Comparison of ENCODE assay signal across 21 mouse cellular contexts in the genomic region with DNA sequence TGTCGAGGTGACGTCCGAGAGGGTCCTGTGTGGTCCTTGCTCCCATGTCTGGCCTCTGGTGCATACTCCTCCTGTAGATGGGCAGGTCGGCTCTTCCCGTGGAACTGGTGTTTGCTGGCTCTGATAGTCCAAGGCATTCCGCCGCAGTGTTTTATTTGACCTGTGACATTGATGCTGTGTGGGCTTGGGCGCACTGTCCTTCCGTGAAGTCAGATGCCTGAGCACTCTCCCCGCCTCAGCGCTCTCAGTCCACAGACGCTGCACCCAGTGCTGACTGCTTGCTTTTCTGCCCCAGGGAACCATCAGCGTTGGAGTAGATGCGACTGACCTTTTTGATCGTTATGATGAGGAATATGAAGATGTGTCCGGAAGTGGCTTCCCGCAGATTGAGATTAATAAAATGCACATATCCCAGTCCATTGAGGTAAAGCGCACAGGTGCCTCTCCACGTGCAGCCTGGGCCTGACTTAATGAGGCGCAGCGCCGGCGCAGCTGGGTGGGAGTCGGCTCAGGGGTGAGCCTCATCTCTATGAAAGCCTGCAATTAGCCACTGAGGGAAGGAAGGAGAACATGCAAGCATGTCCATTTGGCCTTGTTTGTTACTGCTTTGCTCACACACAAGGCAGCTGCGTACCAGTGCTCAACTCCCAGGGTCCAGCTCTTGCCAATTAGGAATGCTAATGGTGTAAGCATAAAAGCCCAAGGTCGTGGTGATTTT. TPM values are rescaled to one million over a fixed set of nuclear protein-coding genes. Genes with fewer than 3 reads are reported as not detected.
DNase-seq lines count a peak whose midpoint lies in the region; ATAC-seq and TF ChIP-seq lines count a peak whose summit lies in the region.
"Had no signal": no experiment of that assay in that cellular context is flagged by ENCODE, and none has a peak within 500 bp of the region (broad histone marks: within the 10 kb centered on the region; RNA-seq: fewer than 3 reads in every experiment).

No protein-coding gene starts in this region.

- H3K9ac ChIP-seq in hindbrain, embryonic 11.5 days (ENCODE audit: low read depth, low read length) = no peak overlapping the region
- H3K9ac ChIP-seq in liver, embryonic 12.5 days = no peak overlapping the region
- no peak overlapping the region for H3K9ac ChIP-seq in hindbrain, embryonic 13.5 days
- no peak overlapping the region for H3K9ac ChIP-seq in intestine, postnatal 0 days (ENCODE audit: low read depth, low read length)
- H3K9ac ChIP-seq: embryonic facial prominence, embryonic 15.5 days; heart, embryonic 15.5 days; lung, embryonic 14.5 days; stomach, embryonic 15.5 days had no signal

- no peak for TF ChIP-seq CTCF in E14TG2a.4 (conservative IDR thresholded peaks at IDR 0.05; ENCODE audit: low read length)
- no peak for TF ChIP-seq CTCF in intestine, postnatal 0 days (IDR thresholded peaks at IDR 0.05; ENCODE audit: low read depth)

- H3K27me3 ChIP-seq in hindbrain, embryonic 11.5 days (ENCODE audit: control insufficient read depth, insufficient read depth, low read length) = no peaks in the 10 kb centered on the region
- H3K27me3 ChIP-seq in hindbrain, embryonic 10.5 days (ENCODE audit: insufficient read depth, poor library complexity, severe bottlenecking) = no peaks in the 10 kb centered on the region
- no peaks in the 10 kb centered on the region for H3K27me3 ChIP-seq in liver, embryonic 12.5 days (replicated peaks)
- H3K27me3 ChIP-seq in E14TG2a.4 (ENCODE audit: insufficient read depth, low read length) = no peaks in the 10 kb centered on the region
- no peaks in the 10 kb centered on the region for H3K27me3 ChIP-seq in hindbrain, embryonic 13.5 days
- no peaks in the 10 kb centered on the region for H3K27me3 ChIP-seq in intestine, postnatal 0 days (replicated peaks; ENCODE audit: control insufficient read depth, insufficient read depth, low read length)
- H3K27me3 ChIP-seq: embryonic facial prominence, embryonic 15.5 days; heart, embryonic 15.5 days; stomach, embryonic 15.5 days had no signal

- H3K36me3 ChIP-seq in hindbrain, embryonic 11.5 days (ENCODE audit: control insufficient read depth, insufficient read depth, low read length) = peaks cover 11% of the 10 kb centered on the region; the same call in 1 of the 2 replicates
- peaks cover 91% of the 10 kb centered on the region for H3K36me3 ChIP-seq in hindbrain, embryonic 10.5 days
- H3K36me3 ChIP-seq in liver, embryonic 12.5 days = peaks cover 97% of the 10 kb centered on the region
- H3K36me3 ChIP-seq in E14TG2a.4 (ENCODE audit: insufficient read depth, low read length) = peaks cover 87% of the 10 kb centered on the region
- H3K36me3 ChIP-seq in hindbrain, embryonic 13.5 days = peaks cover 57% of the 10 kb centered on the region
- peaks cover 62% of the 10 kb centered on the region for H3K36me3 ChIP-seq in intestine, postnatal 0 days (ENCODE audit: control insufficient read depth, insufficient read depth)

- no peaks in the 10 kb centered on the region for H3K4me1 ChIP-seq in hindbrain, embryonic 11.5 days (replicated peaks; ENCODE audit: control insufficient read depth, insufficient read depth, low read length)
- H3K4me1 ChIP-seq in hindbrain, embryonic 10.5 days (replicated peaks) = no peaks in the 10 kb centered on the region
- H3K4me1 ChIP-seq in liver, embryonic 12.5 days = peaks cover 29% of the 10 kb centered on the region
- peaks cover 55% of the 10 kb centered on the region for H3K4me1 ChIP-seq in E14TG2a.4 (replicated peaks; ENCODE audit: low read depth, low read length)
- H3K4me1 ChIP-seq in hindbrain, embryonic 13.5 days (replicated peaks) = peaks cover 14% of the 10 kb centered on the region
- H3K4me1 ChIP-seq in intestine, postnatal 0 days (replicated peaks; ENCODE audit: control insufficient read depth, insufficient read depth, low read length) = no peaks in the 10 kb centered on the region
- H3K4me1 ChIP-seq: embryonic facial prominence, embryonic 15.5 days; heart, embryonic 15.5 days; stomach, embryonic 15.5 days had no signal

- no peaks in the 10 kb centered on the region for H3K9me3 ChIP-seq in hindbrain, embryonic 11.5 days (ENCODE audit: control insufficient read depth, low read length)
- no peaks in the 10 kb centered on the region for H3K9me3 ChIP-seq in hindbrain, embryonic 10.5 days
- no peaks in the 10 kb centered on the region for H3K9me3 ChIP-seq in liver, embryonic 12.5 days (replicated peaks)
- H3K9me3 ChIP-seq in E14TG2a.4 (ENCODE audit: low read length) = no peaks in the 10 kb centered on the region
- H3K9me3 ChIP-seq in hindbrain, embryonic 13.5 days = no peaks in the 10 kb centered on the region
- no peaks in the 10 kb centered on the region for H3K9me3 ChIP-seq in intestine, postnatal 0 days (ENCODE audit: control insufficient read depth)
- H3K9me3 ChIP-seq: embryonic facial prominence, embryonic 15.5 days; heart, embryonic 15.5 days; stomach, embryonic 15.5 days had no signal

- 0 out of 2 replicates have a peak overlapping the region, but pooled peaks have one; percentile 36 for H3K27ac ChIP-seq in hindbrain, embryonic 11.5 days (ENCODE audit: low read depth, low read length)
- no peak overlapping the region; the same call in 1 of the 2 replicates for H3K27ac ChIP-seq in hindbrain, embryonic 10.5 days
- peak overlapping the region; percentile 6; the same call in 1 of the 2 replicates for H3K27ac ChIP-seq in liver, embryonic 12.5 days
- peak overlapping the region; percentile 69 for H3K27ac ChIP-seq in hindbrain, embryonic 13.5 days
- H3K27ac ChIP-seq in intestine, postnatal 0 days (ENCODE audit: low read depth, low read length) = no peak overlapping the region
- H3K27ac ChIP-seq: embryonic facial prominence, embryonic 15.5 days; heart, adult 2 months; heart, embryonic 15.5 days; stomach, embryonic 15.5 days had no signal

- H3K4me2 ChIP-seq in hindbrain, embryonic 11.5 days (replicated peaks; ENCODE audit: low read depth, low read length) = no peak overlapping the region
- no peak overlapping the region for H3K4me2 ChIP-seq in liver, embryonic 12.5 days
- H3K4me2 ChIP-seq in hindbrain, embryonic 13.5 days = no peak overlapping the region
- no peak overlapping the region for H3K4me2 ChIP-seq in intestine, postnatal 0 days (replicated peaks; ENCODE audit: low read depth)
- H3K4me2 ChIP-seq: embryonic facial prominence, embryonic 15.5 days; heart, embryonic 15.5 days; lung, embryonic 14.5 days; stomach, embryonic 15.5 days had no signal

- no peak for ATAC-seq in hindbrain, embryonic 11.5 days (ENCODE audit: low FRiP score)
- no peak for ATAC-seq in liver, embryonic 12.5 days
- no peak for ATAC-seq in hindbrain, embryonic 13.5 days (ENCODE audit: low FRiP score)
- no peak for ATAC-seq in frontal cortex, adult (ENCODE audit: low TSS enrichment)
- ATAC-seq in intestine, postnatal 0 days = no peak
- ATAC-seq: intestine, embryonic 16.5 days had no signal

- 91% methylated on average over 26 of the region's 26 CpGs for WGBS in hindbrain, embryonic 11.5 days
- WGBS in hindbrain, embryonic 10.5 days = 95% methylated on average over 26 of the region's 26 CpGs
- 91% methylated on average over 26 of the region's 26 CpGs for WGBS in liver, embryonic 12.5 days (ENCODE audit: insufficient replicate concordance)
- WGBS in hindbrain, embryonic 13.5 days = 72% methylated on average over 26 of the region's 26 CpGs
- WGBS in intestine, postnatal 0 days = 93% methylated on average over 26 of the region's 26 CpGs

- H3K4me3 ChIP-seq in hindbrain, embryonic 11.5 days (ENCODE audit: low read depth, low read length) = no peak overlapping the region
- no peak overlapping the region for H3K4me3 ChIP-seq in hindbrain, embryonic 10.5 days
- H3K4me3 ChIP-seq in liver, embryonic 12.5 days = no peak overlapping the region
- peak overlapping the region; percentile 56 for H3K4me3 ChIP-seq in E14TG2a.4 (replicated peaks; ENCODE audit: low read length)
- no peak overlapping the region for H3K4me3 ChIP-seq in hindbrain, embryonic 13.5 days
- no peak overlapping the region for H3K4me3 ChIP-seq in intestine, postnatal 0 days (ENCODE audit: low read depth, low read length)
- H3K4me3 ChIP-seq: embryonic facial prominence, embryonic 15.5 days; heart, adult 2 months; heart, embryonic 15.5 days; stomach, embryonic 15.5 days had no signal

- DNase-seq in hindbrain, embryonic 11.5 days (ENCODE audit: low spot score) = no peak
- DNase-seq in hindbrain, embryonic 10.5 days (ENCODE audit: low spot score) = no peak
- no peak for DNase-seq in liver
- DNase-seq: adrenal gland, postnatal 36 days; cerebellum, adult 2 months; cerebellum, postnatal 36 days; gastrocnemius, postnatal 10 days; heart, adult 2 months; heart, postnatal 4 days; lung, embryonic 14.5 days; lung, postnatal 36 days; right cerebral cortex, postnatal 25 days had no signal

RNA-seq across cellular contexts. Expression of a gene that starts 20.4 kb away (rescaled TPM):
- polyA plus RNA-seq in hindbrain, embryonic 11.5 days (2014; fragmentation: Nextera tagmentation; extraction: Ambion mirVana) = 20.0 and 20.4 TPM in 2 replicates
- polyA plus RNA-seq in hindbrain, embryonic 10.5 days (2016; fragmentation: Nextera tagmentation; extraction: Ambion mirVana) = 34.5 and 36.2 TPM in 2 replicates
- polyA plus RNA-seq in liver, embryonic 12.5 days (2016; fragmentation: Nextera tagmentation; extraction: Ambion mirVana) = 10.0 and 10.3 TPM in 2 replicates
- 35.9 and 36.7 TPM in 2 replicates for polyA plus RNA-seq in hindbrain, embryonic 13.5 days (2015; fragmentation: Nextera tagmentation; extraction: Ambion mirVana)
- polyA plus RNA-seq in intestine, postnatal 0 days (2015; fragmentation: Nextera tagmentation; extraction: Ambion mirVana) = 15.4 and 16.6 TPM in 2 replicates

RNA-seq across cellular contexts. Expression of a gene that starts 27.7 kb away (rescaled TPM):
- 15.2 and 19.4 TPM in 2 replicates for polyA plus RNA-seq in hindbrain, embryonic 11.5 days (2014; fragmentation: Nextera tagmentation; extraction: Ambion mirVana)
- 30.7 TPM in 2 replicates for polyA plus RNA-seq in hindbrain, embryonic 10.5 days (2016; fragmentation: Nextera tagmentation; extraction: Ambion mirVana)
- polyA plus RNA-seq in liver, embryonic 12.5 days (2016; fragmentation: Nextera tagmentation; extraction: Ambion mirVana) = 10.4 and 11.2 TPM in 2 replicates
- 18.4 and 20.0 TPM in 2 replicates for polyA plus RNA-seq in hindbrain, embryonic 13.5 days (2015; fragmentation: Nextera tagmentation; extraction: Ambion mirVana)
- 10.6 and 11.0 TPM in 2 replicates for polyA plus RNA-seq in intestine, postnatal 0 days (2015; fragmentation: Nextera tagmentation; extraction: Ambion mirVana)

RNA-seq across cellular contexts. Expression of a gene that starts 34.9 kb away (rescaled TPM):
- polyA plus RNA-seq in hindbrain, embryonic 11.5 days (2014; fragmentation: Nextera tagmentation; extraction: Ambion mirVana) = 73.8 and 80.1 TPM in 2 replicates
- 102 and 108 TPM in 2 replicates for polyA plus RNA-seq in hindbrain, embryonic 10.5 days (2016; fragmentation: Nextera tagmentation; extraction: Ambion mirVana)
- polyA plus RNA-seq in liver, embryonic 12.5 days (2016; fragmentation: Nextera tagmentation; extraction: Ambion mirVana) = 74.4 and 85.1 TPM in 2 replicates
- 84.3 and 86.5 TPM in 2 replicates for polyA plus RNA-seq in hindbrain, embryonic 13.5 days (2015; fragmentation: Nextera tagmentation; extraction: Ambion mirVana)
- polyA plus RNA-seq in intestine, postnatal 0 days (2015; fragmentation: Nextera tagmentation; extraction: Ambion mirVana) = 25.7 and 29.7 TPM in 2 replicates

RNA-seq across cellular contexts. Expression of a gene that starts 40.2 kb away (rescaled TPM):
- polyA plus RNA-seq in hindbrain, embryonic 11.5 days (2014; fragmentation: Nextera tagmentation; extraction: Ambion mirVana) = 2.7 and 3.0 TPM in 2 replicates
- polyA plus RNA-seq in hindbrain, embryonic 10.5 days (2016; fragmentation: Nextera tagmentation; extraction: Ambion mirVana) = 7.7 and 8.7 TPM in 2 replicates
- polyA plus RNA-seq in liver, embryonic 12.5 days (2016; fragmentation: Nextera tagmentation; extraction: Ambion mirVana) = 10.9 and 12.0 TPM in 2 replicates
- 3.2 and 3.7 TPM in 2 replicates for polyA plus RNA-seq in hindbrain, embryonic 13.5 days (2015; fragmentation: Nextera tagmentation; extraction: Ambion mirVana)
- 5.3 and 5.8 TPM in 2 replicates for polyA plus RNA-seq in intestine, postnatal 0 days (2015; fragmentation: Nextera tagmentation; extraction: Ambion mirVana)

RNA-seq across cellular contexts. Expression of a gene that starts 59.1 kb away (rescaled TPM):
- polyA plus RNA-seq in hindbrain, embryonic 11.5 days (2014; fragmentation: Nextera tagmentation; extraction: Ambion mirVana) = 18.0 and 19.6 TPM in 2 replicates
- polyA plus RNA-seq in hindbrain, embryonic 10.5 days (2016; fragmentation: Nextera tagmentation; extraction: Ambion mirVana) = 23.3 and 25.9 TPM in 2 replicates
- polyA plus RNA-seq in liver, embryonic 12.5 days (2016; fragmentation: Nextera tagmentation; extraction: Ambion mirVana) = 11.4 and 12.2 TPM in 2 replicates
- 17.1 and 19.6 TPM in 2 replicates for polyA plus RNA-seq in hindbrain, embryonic 13.5 days (2015; fragmentation: Nextera tagmentation; extraction: Ambion mirVana)
- 6.7 and 7.6 TPM in 2 replicates for polyA plus RNA-seq in intestine, postnatal 0 days (2015; fragmentation: Nextera tagmentation; extraction: Ambion mirVana)

Comparison
In these comparisons a context has a peak if more than half of its experiments do, and no peak if none do; other contexts are left out.
1. H3K27ac ChIP-seq: peak in hindbrain, embryonic 11.5 days (single experiment), liver, embryonic 12.5 days (single experiment) and hindbrain, embryonic 13.5 days (single experiment); none in hindbrain, embryonic 10.5 days (single experiment) and intestine, postnatal 0 days (single experiment).